Mouse (Mus musculus): ENCODE data around the gene Prune1.

Gene Prune1

GRCm38 (mm10) chr3:95275161-95275560 lies 6.7 kb downstream of the Prune1 start:
- DNase-seq: no peak

- no peak for DNase-seq
Observed at GRCm38 (mm10) chr3:95274453-95274852, 7.4 kb downstream of the Prune1 start.

- peak; percentile 91 to 97 for DNase-seq
Observed at GRCm38 (mm10) chr3:95273471-95273870, 8.4 kb downstream of the Prune1 start.

GRCm38 (mm10) chr3:95270766-95271364 lies 11.0 kb downstream of the Prune1 start:
- no peak for DNase-seq

GRCm38 (mm10) chr3:95269789-95270188 lies 12.1 kb downstream of the Prune1 start:
- no peak for DNase-seq

- DNase-seq: no peak
Observed at GRCm38 (mm10) chr3:95267855-95268254, 14.0 kb downstream of the Prune1 start.

GRCm38 (mm10) chr3:95266052-95266451 lies 15.8 kb downstream of the Prune1 start:
- DNase-seq: no peak

- DNase-seq: no peak
Observed at GRCm38 (mm10) chr3:95264724-95265123, 17.2 kb downstream of the Prune1 start.

- peak; percentile 67 for DNase-seq
Observed at GRCm38 (mm10) chr3:95263089-95263739, 18.7 kb downstream of the Prune1 start.

- DNase-seq: no peak
Observed at GRCm38 (mm10) chr3:95261975-95262374, 19.9 kb downstream of the Prune1 start.

GRCm38 (mm10) chr3:95256931-95257330 lies 24.9 kb downstream of the Prune1 start:
- no peak for DNase-seq

GRCm38 (mm10) chr3:95250783-95251424 lies 31.0 kb downstream of the Prune1 start, which contains the start of gene Bnipl:
Gene Bnipl (minus strand): TSS chr3:95251193.
- DNase-seq: no peak

GRCm38 (mm10) chr3:95250361-95250760 lies 31.5 kb downstream of the Prune1 start:
- peak; percentile 83 to 89 for DNase-seq

GRCm38 (mm10) chr3:95247660-95248336 lies 34.1 kb downstream of the Prune1 start:
- DNase-seq: no peak

GRCm38 (mm10) chr3:95246465-95247231 lies 35.2 kb downstream of the Prune1 start:
- peak; percentile 54 to 55 for DNase-seq

GRCm38 (mm10) chr3:95243086-95243485 lies 38.8 kb downstream of the Prune1 start:
- DNase-seq: no peak

GRCm38 (mm10) chr3:95241498-95241897 lies 40.4 kb downstream of the Prune1 start, which contains the start of gene Gm128:
Gene Gm128 (minus strand): TSS chr3:95241598.
- no peak for DNase-seq

GRCm38 (mm10) chr3:95240900-95241299 lies 41.0 kb downstream of the Prune1 start:
- DNase-seq: no peak

- no peak for DNase-seq
Observed at GRCm38 (mm10) chr3:95239971-95240370, 41.9 kb downstream of the Prune1 start.

- DNase-seq: no peak
Observed at GRCm38 (mm10) chr3:95239022-95239421, 42.9 kb downstream of the Prune1 start.

- no peak for DNase-seq
Observed at GRCm38 (mm10) chr3:95237541-95238099, 44.3 kb downstream of the Prune1 start.
